9 mouse cellular contexts compared by ENCODE assay signal in the genomic region with DNA sequence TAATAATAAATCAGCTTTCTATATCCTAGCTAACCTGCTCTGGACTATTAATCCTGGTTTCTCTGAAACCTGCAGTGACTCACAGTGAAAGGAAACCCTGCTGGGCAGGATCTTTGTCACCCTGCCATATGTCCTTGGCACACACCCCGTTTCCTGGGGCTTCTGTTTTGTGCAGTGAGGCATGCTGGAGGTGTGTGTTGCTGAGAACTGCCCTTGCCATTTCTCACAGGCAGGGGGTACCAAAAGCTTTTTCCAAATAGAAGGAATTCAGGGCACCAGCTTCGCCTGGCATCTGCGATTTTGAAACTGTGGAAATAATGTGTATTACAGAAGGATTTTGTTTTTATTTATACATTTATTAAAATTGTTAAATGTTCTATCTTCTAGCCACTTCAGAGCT. TPM values are rescaled to one million over a fixed set of nuclear protein-coding genes. Genes with fewer than 3 reads are reported as not detected.
DNase-seq lines count a peak whose midpoint lies in the region; ATAC-seq and TF ChIP-seq lines count a peak whose summit lies in the region.
"Had no signal": no experiment of that assay in that cellular context is flagged by ENCODE, and none has a peak within 500 bp of the region (broad histone marks: within the 10 kb centered on the region; RNA-seq: fewer than 3 reads in every experiment).

No protein-coding gene starts in this region.

- 0 out of 2 replicates have a peak, but pooled peaks have one; percentile 4 for TF ChIP-seq CTCF in forebrain, postnatal 0 days (IDR thresholded peaks at IDR 0.05; ENCODE audit: low read depth)

- H3K4me2 ChIP-seq in forebrain, postnatal 0 days (ENCODE audit: low read depth), result no peak overlapping the region

- ATAC-seq in forebrain, postnatal 0 days, result no peak
- no peak for ATAC-seq in activated CD4-positive, CD25-positive, alpha-beta regulatory T cell, adult 4 months

- no peak overlapping the region for H3K27ac ChIP-seq in forebrain, postnatal 0 days (ENCODE audit: low read depth, low read length)
- H3K27ac ChIP-seq in forebrain, embryonic 10.5 days, result no peak overlapping the region

- no peak overlapping the region for H3K4me3 ChIP-seq in forebrain, postnatal 0 days (ENCODE audit: low read depth, low read length)
- no peak overlapping the region for H3K4me3 ChIP-seq in forebrain, embryonic 10.5 days

- intact Hi-C loops in left cerebral cortex, postnatal 14 days (cut with DNase I), result no loop called here

- no peak for DNase-seq in forebrain, postnatal 0 days
- no peak for DNase-seq in forebrain, embryonic 10.5 days (ENCODE audit: extremely low spot score, low spot score)
- DNase-seq in left cerebral cortex, postnatal 14 days (ENCODE audit: low spot score in 2 of 2), result peak; percentile 29 to 35
- DNase-seq in left cerebral cortex, adult 9 months (ENCODE audit: low spot score in 2 of 2), result no peak
- peak; percentile 86 for DNase-seq in adrenal gland, postnatal 14 days
- DNase-seq in kidney, postnatal 14 days, result peak; percentile 44
- no peak for DNase-seq in yolk sac, embryonic 10.5 days (ENCODE audit: low spot score)

- no peaks in the 10 kb centered on the region for H3K36me3 ChIP-seq in forebrain, postnatal 0 days (ENCODE audit: insufficient read depth)
- H3K36me3 ChIP-seq in forebrain, embryonic 10.5 days (replicated peaks), result no peaks in the 10 kb centered on the region

- H3K9ac ChIP-seq in forebrain, postnatal 0 days, result no peak overlapping the region

- no peaks in the 10 kb centered on the region for H3K27me3 ChIP-seq in forebrain, postnatal 0 days (ENCODE audit: insufficient read depth, low read length)
- no peaks in the 10 kb centered on the region for H3K27me3 ChIP-seq in forebrain, embryonic 10.5 days (ENCODE audit: poor library complexity, severe bottlenecking)
- H3K27me3 ChIP-seq: CH12.LX had no signal

- 35% methylated on average over 3 of the region's 3 CpGs for WGBS in forebrain, postnatal 0 days
- whole genome bisulfite sequencing in forebrain, embryonic 10.5 days, result 74% methylated on average over 3 of the region's 3 CpGs

- H3K9me3 ChIP-seq in forebrain, postnatal 0 days (ENCODE audit: low read length), result no peaks in the 10 kb centered on the region
- no peaks in the 10 kb centered on the region for H3K9me3 ChIP-seq in forebrain, embryonic 10.5 days

- no peaks in the 10 kb centered on the region for H3K4me1 ChIP-seq in forebrain, postnatal 0 days (ENCODE audit: insufficient read depth)
- H3K4me1 ChIP-seq in forebrain, embryonic 10.5 days, result no peaks in the 10 kb centered on the region

RNA-seq across cellular contexts. Expression of gene Rapgef4, which starts 40.8 kb away (rescaled TPM):
- total RNA-seq in forebrain, postnatal 0 days (2014; rRNA removed), result 46.4 and 58.7 TPM in 2 replicates
- 15.8 and 27.0 TPM in 2 replicates for polyA plus RNA-seq in forebrain, postnatal 0 days (2015; fragmentation: Nextera tagmentation; extraction: Ambion mirVana)
- polyA plus RNA-seq in forebrain, embryonic 10.5 days (2016; fragmentation: Nextera tagmentation; extraction: Ambion mirVana), result 2.1 and 2.7 TPM in 2 replicates
- 100 to 1,000 TPM; 207 to 220 TPM for total RNA-seq in left cerebral cortex, postnatal 14 days (2021)
- total RNA-seq in adrenal gland, postnatal 14 days (2021), result 192 and 214 TPM in 2 replicates
- polyA plus RNA-seq in activated CD4-positive, CD25-positive, alpha-beta regulatory T cell, adult 4 months (2017; shearing (Covaris generic)), result 1 to 10 TPM; 5.4 to 5.5 TPM

Comparison
In these comparisons a context has a peak if more than half of its experiments do, and no peak if none do; other contexts are left out.
1. DNase-seq: peak in left cerebral cortex, postnatal 14 days (2 of 2), adrenal gland, postnatal 14 days (single experiment) and kidney, postnatal 14 days (single experiment); none in forebrain, postnatal 0 days (single experiment), forebrain, embryonic 10.5 days (single experiment), left cerebral cortex, adult 9 months (0 of 2) and yolk sac, embryonic 10.5 days (single experiment).